Mouse (Mus musculus): ENCODE data around the gene Dnah6. TPM values are rescaled to one million over a fixed set of nuclear protein-coding genes. Genes with fewer than 3 reads are reported as not detected.

Gene Dnah6
- total and polyA plus RNA-seq, 2 experiments from 2014 or later, result 0.12 TPM; not detected in 1

DNA sequence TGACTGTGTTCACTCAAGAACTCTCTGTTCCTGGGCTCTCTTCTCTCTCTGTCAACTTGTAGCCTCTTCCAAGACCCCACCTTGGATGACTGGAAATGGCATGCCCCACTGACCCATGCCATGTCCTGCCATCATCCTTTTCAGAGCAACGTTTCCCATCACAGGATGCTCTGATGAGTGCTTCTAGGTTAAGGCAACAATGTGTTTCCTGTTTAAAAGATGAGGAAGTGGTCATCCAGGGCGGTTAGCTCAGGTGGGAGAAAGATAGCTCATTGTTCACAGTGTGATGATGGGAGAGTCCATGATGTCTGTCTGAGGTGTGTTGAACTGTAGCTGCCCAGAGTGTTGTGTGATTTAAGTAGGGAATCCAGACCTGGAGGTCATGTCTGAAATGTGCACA, 107.6 kb downstream of the Dnah6 start:
- DNase-seq (ENCODE audit: low spot score) (no peak), ATAC-seq (ENCODE audit: insufficient read depth, low read depth) (no peak)
- H3K4me2 ChIP-seq (ENCODE audit: low read depth, low read length), result no peak overlapping the region
- no peak overlapping the region for H3K4me3 ChIP-seq (ENCODE audit: low read depth, low read length)
- WGBS, result 51% methylated on average over 2 of the region's 2 CpGs
- no peaks in the 10 kb centered on the region for H3K36me3 ChIP-seq (replicated peaks; ENCODE audit: control insufficient read depth, insufficient read depth, low read length)
- no peak overlapping the region for H3K27ac ChIP-seq (ENCODE audit: low read depth)
- no peaks in the 10 kb centered on the region for H3K9me3 ChIP-seq (replicated peaks; ENCODE audit: control insufficient read depth, low read length)
- H3K4me1 ChIP-seq (ENCODE audit: control insufficient read depth, insufficient read depth), result no peaks in the 10 kb centered on the region
- TF ChIP-seq EP300 (IDR thresholded peaks at IDR 0.05; ENCODE audit: low read depth), result no peak
- H3K9ac ChIP-seq (replicated peaks; ENCODE audit: low read depth, low read length), result no peak overlapping the region
- no peaks in the 10 kb centered on the region for H3K27me3 ChIP-seq (ENCODE audit: control insufficient read depth, insufficient read depth, low read length)

DNA sequence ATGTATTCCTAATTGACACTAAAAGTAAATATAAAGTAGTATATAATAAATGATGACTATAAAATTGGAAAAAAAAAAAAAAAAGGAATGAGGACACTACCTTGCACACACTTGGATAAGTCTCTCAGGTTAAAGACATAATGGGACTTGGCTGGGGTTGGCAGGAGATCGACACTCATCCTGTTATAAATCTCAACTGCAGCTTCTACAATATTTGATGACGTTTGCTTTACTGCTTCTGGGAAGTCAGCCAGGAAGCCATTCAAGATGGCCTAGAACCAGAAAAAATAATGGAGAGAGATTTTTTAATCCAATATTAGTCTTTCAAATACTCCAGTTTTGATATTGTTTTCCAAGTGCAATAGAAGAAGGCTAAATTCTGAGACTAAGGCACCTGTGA, 108.1 kb downstream of the Dnah6 start:
- Histone ChIP-seq H3K27me3 (ENCODE audit: control insufficient read depth, insufficient read depth, low read length) (no peaks in the 10 kb centered on the region), H3K4me2 (ENCODE audit: low read depth, low read length) (no peak overlapping the region), H3K4me1 (ENCODE audit: control insufficient read depth, insufficient read depth) (no peaks in the 10 kb centered on the region), H3K27ac (ENCODE audit: low read depth) (no peak overlapping the region), H3K36me3 (replicated peaks; ENCODE audit: control insufficient read depth, insufficient read depth, low read length) (no peaks in the 10 kb centered on the region), H3K4me3 (ENCODE audit: low read depth, low read length) (no peak overlapping the region), H3K9ac (replicated peaks; ENCODE audit: low read depth, low read length) (no peak overlapping the region), H3K9me3 (replicated peaks; ENCODE audit: control insufficient read depth, low read length) (no peaks in the 10 kb centered on the region)
- peak; percentile 15 for DNase-seq (ENCODE audit: low spot score)
- no peak for ATAC-seq (ENCODE audit: insufficient read depth, low read depth)
- TF ChIP-seq EP300 (IDR thresholded peaks at IDR 0.05; ENCODE audit: low read depth), result no peak
- TF ChIP-seq CTCF (IDR thresholded peaks at IDR 0.05; ENCODE audit: low read depth), result no peak
- 35% methylated on average over 2 of the region's 2 CpGs for WGBS

DNA sequence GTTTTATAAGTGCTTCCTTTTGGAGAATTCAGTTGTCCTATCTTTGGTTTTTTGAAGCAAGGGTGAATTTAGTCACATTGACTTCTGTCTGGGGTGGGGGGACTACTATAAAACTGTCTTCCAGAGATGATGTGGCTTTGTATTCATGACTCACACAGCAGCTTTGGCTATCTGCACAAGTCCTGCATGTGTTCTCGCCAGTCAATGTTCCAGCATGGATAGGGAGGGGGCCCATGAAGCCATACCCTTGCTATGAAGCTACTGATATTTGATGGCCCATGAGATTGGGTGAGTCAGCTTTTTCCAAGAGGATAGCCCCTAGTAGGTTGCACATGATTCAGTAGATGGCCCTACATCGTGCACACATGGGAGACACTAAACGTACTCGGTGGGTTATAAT, 128.3 kb downstream of the Dnah6 start:
- Histone ChIP-seq H3K4me3 (ENCODE audit: low read depth, low read length) (no peak overlapping the region), H3K27me3 (ENCODE audit: control insufficient read depth, insufficient read depth, low read length) (no peaks in the 10 kb centered on the region), H3K9ac (replicated peaks; ENCODE audit: low read depth, low read length) (no peak overlapping the region), H3K36me3 (replicated peaks; ENCODE audit: control insufficient read depth, insufficient read depth, low read length) (no peaks in the 10 kb centered on the region), H3K4me2 (ENCODE audit: low read depth, low read length) (no peak overlapping the region), H3K9me3 (replicated peaks; ENCODE audit: control insufficient read depth, low read length) (peaks cover 10% of the 10 kb centered on the region; the same call in 1 of the 2 replicates), H3K27ac (ENCODE audit: low read depth) (no peak overlapping the region), H3K4me1 (ENCODE audit: control insufficient read depth, insufficient read depth) (no peaks in the 10 kb centered on the region)
- ATAC-seq (ENCODE audit: insufficient read depth, low read depth) (no peak), DNase-seq (ENCODE audit: low spot score) (no peak)
- no peak for TF ChIP-seq CTCF (IDR thresholded peaks at IDR 0.05; ENCODE audit: low read depth)
- TF ChIP-seq EP300 (IDR thresholded peaks at IDR 0.05; ENCODE audit: low read depth), result no peak
- WGBS, result 77% methylated on average over 4 of the region's 4 CpGs

DNA sequence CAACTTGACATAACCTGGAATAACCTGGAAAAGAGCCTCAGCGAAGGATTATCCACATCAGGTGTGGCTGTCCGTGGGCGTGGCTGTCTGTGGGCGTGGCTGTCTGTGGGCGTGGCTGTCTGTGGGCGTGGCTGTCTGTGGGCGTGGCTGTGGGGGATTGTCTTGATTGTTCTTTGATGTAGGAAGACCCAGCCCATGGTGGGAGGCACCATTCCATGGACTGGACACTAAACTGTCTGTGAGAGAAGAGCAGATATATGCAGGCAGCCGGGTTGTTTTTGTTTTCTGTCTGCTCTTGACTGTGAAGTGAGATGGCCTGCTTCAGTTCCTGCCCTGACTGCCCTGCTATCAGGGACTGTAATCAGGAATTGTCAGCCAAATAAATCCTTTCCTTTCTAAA, 130.6 kb downstream of the Dnah6 start:
- H3K27ac ChIP-seq (ENCODE audit: low read depth), result no peak overlapping the region
- TF ChIP-seq EP300 (IDR thresholded peaks at IDR 0.05; ENCODE audit: low read depth) (no peak), CTCF (IDR thresholded peaks at IDR 0.05; ENCODE audit: low read depth) (no peak)
- WGBS, result 63% methylated on average over 8 of the region's 8 CpGs
- no peak overlapping the region for H3K4me2 ChIP-seq (ENCODE audit: low read depth, low read length)
- no peaks in the 10 kb centered on the region for H3K36me3 ChIP-seq (replicated peaks; ENCODE audit: control insufficient read depth, insufficient read depth, low read length)
- no peak for ATAC-seq (ENCODE audit: insufficient read depth, low read depth)
- H3K4me3 ChIP-seq (ENCODE audit: low read depth, low read length), result no peak overlapping the region
- H3K4me1 ChIP-seq (ENCODE audit: control insufficient read depth, insufficient read depth), result no peaks in the 10 kb centered on the region
- H3K9ac ChIP-seq (replicated peaks; ENCODE audit: low read depth, low read length), result no peak overlapping the region
- no peaks in the 10 kb centered on the region for H3K27me3 ChIP-seq (ENCODE audit: control insufficient read depth, insufficient read depth, low read length)
- H3K9me3 ChIP-seq (replicated peaks; ENCODE audit: control insufficient read depth, low read length), result no peaks in the 10 kb centered on the region
- no peak for DNase-seq (ENCODE audit: low spot score)

DNA sequence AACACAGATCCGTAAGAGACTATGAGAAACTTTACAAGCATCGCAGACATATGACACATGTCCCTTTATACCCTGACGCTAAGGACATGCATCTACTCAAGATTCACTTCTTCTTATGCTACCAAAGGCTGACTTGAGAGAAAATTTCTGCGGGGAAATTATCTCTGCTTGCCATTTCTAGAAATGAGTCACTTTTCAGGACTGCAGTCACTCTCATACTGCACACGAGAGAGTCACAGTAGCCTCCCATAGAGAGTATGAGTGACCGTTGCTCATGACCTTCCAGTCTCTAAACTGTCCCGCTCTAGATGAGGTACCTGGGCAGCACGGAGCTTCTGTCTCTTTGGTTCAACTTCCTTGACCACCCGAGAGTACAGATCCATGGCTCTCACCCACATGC, 138.9 kb downstream of the Dnah6 start:
- Histone ChIP-seq H3K4me2 (ENCODE audit: low read depth, low read length) (no peak overlapping the region), H3K27me3 (ENCODE audit: control insufficient read depth, insufficient read depth, low read length) (no peaks in the 10 kb centered on the region), H3K27ac (ENCODE audit: low read depth) (no peak overlapping the region), H3K9me3 (replicated peaks; ENCODE audit: control insufficient read depth, low read length) (no peaks in the 10 kb centered on the region), H3K9ac (replicated peaks; ENCODE audit: low read depth, low read length) (no peak overlapping the region), H3K4me3 (ENCODE audit: low read depth, low read length) (no peak overlapping the region), H3K4me1 (ENCODE audit: control insufficient read depth, insufficient read depth) (no peaks in the 10 kb centered on the region), H3K36me3 (replicated peaks; ENCODE audit: control insufficient read depth, insufficient read depth, low read length) (no peaks in the 10 kb centered on the region)
- TF ChIP-seq EP300 (IDR thresholded peaks at IDR 0.05; ENCODE audit: low read depth) (no peak), CTCF (IDR thresholded peaks at IDR 0.05; ENCODE audit: low read depth) (no peak)
- WGBS, result 88% methylated on average over 9 of the region's 9 CpGs
- DNase-seq (ENCODE audit: low spot score) (no peak), ATAC-seq (ENCODE audit: insufficient read depth, low read depth) (no peak)

DNA sequence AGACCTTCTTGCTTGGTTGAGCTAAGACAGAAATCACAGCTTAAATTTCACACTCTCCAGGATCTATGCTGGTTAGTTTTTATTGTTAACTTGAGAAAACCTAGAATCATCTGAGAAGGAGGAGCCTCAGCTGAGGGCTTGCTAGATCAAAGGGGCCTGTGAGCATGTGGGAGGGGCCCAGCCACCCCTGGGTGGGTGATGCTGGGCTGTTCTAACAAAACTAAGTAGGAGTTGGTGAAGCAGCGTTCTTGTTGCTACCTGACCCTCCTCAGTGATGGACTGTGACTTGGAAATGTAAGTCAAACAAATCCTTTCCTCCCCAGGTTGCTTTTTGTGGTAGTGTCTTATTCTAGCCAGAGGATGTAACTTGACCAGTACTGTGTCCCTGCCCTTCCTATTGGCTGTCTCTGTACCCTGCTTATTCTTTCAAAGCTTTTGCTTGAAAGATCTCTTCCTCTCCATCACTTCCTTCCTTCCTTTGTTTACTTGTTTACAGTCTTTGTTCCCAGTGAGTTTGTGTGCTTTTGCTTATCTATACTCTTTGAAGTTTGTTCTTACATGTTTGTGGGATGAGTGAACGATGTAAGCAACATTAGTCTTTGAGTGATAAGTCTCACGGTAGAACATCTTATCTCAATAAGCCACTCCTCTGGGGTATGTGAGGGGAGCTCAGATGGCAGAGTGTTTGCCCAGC, 149.2 kb downstream of the Dnah6 start:
- Histone ChIP-seq H3K4me2 (ENCODE audit: low read depth, low read length) (no peak overlapping the region), H3K9ac (replicated peaks; ENCODE audit: low read depth, low read length) (no peak overlapping the region), H3K27ac (ENCODE audit: low read depth) (no peak overlapping the region), H3K36me3 (replicated peaks; ENCODE audit: control insufficient read depth, insufficient read depth, low read length) (no peaks in the 10 kb centered on the region), H3K4me3 (ENCODE audit: low read depth, low read length) (no peak overlapping the region), H3K27me3 (ENCODE audit: control insufficient read depth, insufficient read depth, low read length) (no peaks in the 10 kb centered on the region), H3K4me1 (ENCODE audit: control insufficient read depth, insufficient read depth) (no peaks in the 10 kb centered on the region), H3K9me3 (replicated peaks; ENCODE audit: control insufficient read depth, low read length) (0 out of 2 replicates have a peak, but pooled peaks cover 5% of the 10 kb centered on the region)
- 40% methylated on average over 3 of the region's 3 CpGs for whole genome bisulfite sequencing
- no peak for ATAC-seq (ENCODE audit: insufficient read depth, low read depth)
- no peak for DNase-seq (ENCODE audit: low spot score)
- TF ChIP-seq EP300 (IDR thresholded peaks at IDR 0.05; ENCODE audit: low read depth) (no peak), CTCF (IDR thresholded peaks at IDR 0.05; ENCODE audit: low read depth) (no peak)

Measured in heart, postnatal 0 days (tissue).